Mouse (Mus musculus): ENCODE results near the gene Cpsf4l.

DNA sequence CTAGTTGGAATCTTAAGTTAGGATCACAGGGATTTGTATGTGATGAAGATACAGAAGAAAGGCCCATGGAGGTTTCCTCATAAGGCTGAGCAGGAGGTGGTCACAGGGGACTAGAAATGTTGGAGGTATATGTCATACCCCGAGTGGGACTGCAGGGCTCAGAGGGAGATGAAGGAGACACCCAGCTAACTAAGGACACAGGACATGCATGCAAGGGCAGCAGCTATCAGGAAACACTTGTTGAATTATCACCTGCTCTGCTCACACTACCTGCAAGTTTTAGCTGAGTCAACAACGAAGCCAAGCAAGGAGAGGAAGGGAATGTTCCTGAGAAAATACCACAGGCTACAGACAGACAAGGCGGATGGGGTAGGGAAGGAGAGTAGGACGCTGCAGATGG lies 42.1 kb downstream of the Cpsf4l start:
- no peak for TF ChIP-seq TAL1 (conservative IDR thresholded peaks at IDR 0.05; ENCODE audit: low read depth, low read length)
- TF ChIP-seq CTCF (IDR thresholded peaks at IDR 0.05; ENCODE audit: low read depth, low read length), result no peak
